Mouse (Mus musculus) stomach, postnatal 0 days (tissue): ENCODE results near the gene Yeats2. TPM values are rescaled to one million over a fixed set of nuclear protein-coding genes. Genes with fewer than 3 reads are reported as not detected.

Source experiments
- ATAC-seq: fragments of 200-750 bp; cut with Nextera tagmentation; 2 replicates; pipeline ENCODE4 v1.8.0; 2017; ENCODE audit not compliant: low FRiP score, low TSS enrichment
- DNase-seq: peaks from one replicate; pipeline ENCODE4 v3.0.0-alpha.2; 2016; ENCODE audit warnings: low spot score
- H3K27ac ChIP-seq: fragments of 300-500 bp; sonication (generic); replicated peaks from 2 replicates; pipeline ENCODE4 v1.5.1; 2014; ENCODE audit warnings: mild to moderate bottlenecking, control low read depth
- H3K27me3 ChIP-seq: fragments of 300-500 bp; sonication (generic); 2 replicates; pipeline ENCODE4 v1.6.1; 2014; ENCODE audit warnings: low read length; ENCODE audit not compliant: control insufficient read depth, insufficient read depth
- H3K36me3 ChIP-seq: fragments of 300-500 bp; sonication (generic); 2 replicates; pipeline ENCODE4 v1.6.1; 2014; ENCODE audit warnings: low read length, mixed read lengths; ENCODE audit not compliant: control insufficient read depth, insufficient read depth
- H3K4me1 ChIP-seq: fragments of 300-500 bp; sonication (generic); replicated peaks from 2 replicates; pipeline ENCODE4 v1.6.1; 2014; ENCODE audit warnings: antibody characterized with exemption; ENCODE audit not compliant: control insufficient read depth, insufficient read depth
- H3K4me2 ChIP-seq: fragments of 300-500 bp; sonication (generic); replicated peaks from 2 replicates; pipeline ENCODE4 v1.6.1; 2014; ENCODE audit warnings: low read depth, mild to moderate bottlenecking, control low read depth, moderate library complexity
- H3K4me3 ChIP-seq: fragments of 300-500 bp; sonication (generic); 2 replicates; pipeline ENCODE4 v1.5.1; 2014; ENCODE audit warnings: low read depth, low read length, control low read depth
- H3K9ac ChIP-seq: fragments of 300-500 bp; sonication (generic); 2 replicates; pipeline ENCODE4 v1.6.1; 2014; ENCODE audit warnings: mild to moderate bottlenecking, low read length, control low read depth, mixed read lengths
- H3K9me3 ChIP-seq: fragments of 300-500 bp; sonication (generic); 2 replicates; pipeline ENCODE4 v1.6.1; 2016; ENCODE audit warnings: low read length; ENCODE audit not compliant: control insufficient read depth
- CTCF ChIP-seq: IDR thresholded peaks from 2 replicates; pipeline ENCODE4 v1.5.1; 2016; ENCODE audit warnings: antibody characterized with exemption, low read depth, mild to moderate bottlenecking, moderate library complexity
- EP300 ChIP-seq: optimal IDR thresholded peaks from 2 replicates; pipeline ENCODE3; 2016; ENCODE audit warnings: antibody characterized with exemption
- WGBS: fragments of 180-500 bp; shearing (Covaris S2); extraction: QIAGEN DNeasy Blood & Tissue Kit; methylation state at CpG from one replicate; pipeline ENCODE4 v1.1.7; 2014; 5-methylcytosine and 5-hydroxymethylcytosine counted together
- polyA plus RNA-seq: library from polyadenylated mRNA; unstranded; fragments of >200 nt; fragmentation: Nextera tagmentation; extraction: Ambion mirVana; gene quantifications from 2 replicates; pipeline ENCODE4 v1.2.1, GENCODE M21; 2015

Yeats2 gene
- polyA plus RNA-seq, 1 experiment from 2014 or later, result 6.4 TPM

DNA sequence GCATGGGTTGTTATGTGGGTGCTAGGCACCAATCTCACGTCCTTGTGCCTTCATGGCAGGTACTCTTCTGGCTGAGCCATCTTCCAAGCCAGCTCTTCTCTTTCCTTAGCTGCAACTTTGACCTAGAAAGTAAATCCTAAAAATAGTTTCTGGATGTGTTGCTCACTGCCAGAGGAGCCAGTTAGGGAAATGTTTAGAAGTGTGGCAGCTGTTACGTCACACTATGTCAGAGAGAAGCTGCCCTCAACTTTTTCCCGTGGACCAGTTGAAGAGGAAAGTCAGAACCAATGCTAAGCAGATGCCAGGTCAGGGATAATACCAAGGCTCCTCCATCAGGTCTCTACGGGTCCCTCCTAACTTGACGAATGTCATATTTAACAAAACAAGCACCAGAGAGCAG lies 138.5 kb downstream of the Yeats2 start:
- no peak overlapping the region for H3K4me3 ChIP-seq
- no peak overlapping the region for H3K4me2 ChIP-seq
- TF ChIP-seq EP300, result no peak
- TF ChIP-seq CTCF, result no peak
- H3K4me1 ChIP-seq, result no peaks in the 10 kb centered on the region
- H3K27ac ChIP-seq, result no peak overlapping the region
- H3K27me3 ChIP-seq, result no peaks in the 10 kb centered on the region
- DNase-seq (no peak), ATAC-seq (no peak)
- no peaks in the 10 kb centered on the region for H3K9me3 ChIP-seq
- peaks cover 13% of the 10 kb centered on the region; the same call in 1 of the 2 replicates for H3K36me3 ChIP-seq
- 74% methylated on average over 5 of the region's 5 CpGs for WGBS
- H3K9ac ChIP-seq, result no peak overlapping the region

DNA sequence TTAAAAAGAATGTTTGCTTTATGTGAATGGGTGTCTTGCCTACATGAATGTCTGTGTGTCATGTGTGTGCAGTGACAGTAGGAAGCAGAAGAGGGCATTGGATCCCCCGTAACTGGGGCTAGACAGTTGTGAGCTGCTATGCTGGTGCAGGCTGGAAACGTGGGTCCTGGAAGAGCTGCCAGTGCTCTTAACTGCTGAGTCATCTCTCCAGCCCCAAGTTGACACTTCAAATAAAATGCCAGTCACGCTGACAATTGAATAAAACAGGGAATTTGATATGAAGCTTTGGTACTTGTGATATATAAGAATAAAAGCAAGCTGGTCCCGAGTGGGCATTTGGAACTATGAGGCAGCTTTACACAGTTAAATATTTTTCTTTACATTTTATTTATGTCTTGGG lies 139.4 kb downstream of the Yeats2 start:
- no peak for ATAC-seq
- TF ChIP-seq CTCF (no peak), EP300 (no peak)
- no peaks in the 10 kb centered on the region for H3K9me3 ChIP-seq
- no peaks in the 10 kb centered on the region for H3K4me1 ChIP-seq
- no peak overlapping the region for H3K9ac ChIP-seq
- no peak overlapping the region for H3K4me2 ChIP-seq
- DNase-seq, result no peak
- H3K27me3 ChIP-seq, result no peaks in the 10 kb centered on the region
- H3K4me3 ChIP-seq, result no peak overlapping the region
- H3K36me3 ChIP-seq, result peaks cover 18% of the 10 kb centered on the region
- WGBS, result 69% methylated on average over 4 of the region's 4 CpGs
- H3K27ac ChIP-seq, result no peak overlapping the region

Other genes starting within 250 kb of the Yeats2 start
- 2.4 and 2.7 TPM in 2 replicates for gene Klhl6, start 158.0 kb upstream of the Yeats2 start, polyA plus RNA-seq
- gene Klhl24, start 43.5 kb upstream of the Yeats2 start, polyA plus RNA-seq, result 11.8 and 13.0 TPM in 2 replicates
- 0.11 and 0.25 TPM in 2 replicates for gene Map6d1, start 100.3 kb downstream of the Yeats2 start, polyA plus RNA-seq
- gene Parl, start 161.3 kb downstream of the Yeats2 start, polyA plus RNA-seq, result 107 and 112 TPM in 2 replicates
- gene Cyp2ab1, start 184.3 kb downstream of the Yeats2 start, polyA plus RNA-seq, result not detected in 2 replicates